Mouse (Mus musculus) forebrain, embryonic 15.5 days (tissue): Measurements from ENCODE around the gene Ccdc73. TPM values are rescaled to one million over a fixed set of nuclear protein-coding genes. Genes with fewer than 3 reads are reported as not detected.

Source experiments
- ATAC-seq: fragments of 200-750 bp; cut with Nextera tagmentation; replicated peaks from 2 replicates; pipeline ENCODE4 v1.8.0; 2017; ENCODE audit warnings: mild to moderate bottlenecking, moderate TSS enrichment, moderate library complexity
- H3K27ac ChIP-seq: fragments of 300-500 bp; sonication (generic); replicated peaks from 2 replicates; pipeline ENCODE4 v1.5.1; 2015; ENCODE audit warnings: mild to moderate bottlenecking, inconsistent platforms
- H3K27me3 ChIP-seq: fragments of 300-500 bp; sonication (generic); 2 replicates; pipeline ENCODE4 v1.6.1; 2015; ENCODE audit warnings: inconsistent platforms
- H3K36me3 ChIP-seq: fragments of 300-500 bp; sonication (generic); 2 replicates; pipeline ENCODE4 v1.6.1; 2015; ENCODE audit warnings: mild to moderate bottlenecking, inconsistent platforms
- H3K4me1 ChIP-seq: fragments of 300-500 bp; sonication (generic); 2 replicates; pipeline ENCODE4 v1.6.1; 2015; ENCODE audit warnings: inconsistent platforms
- H3K4me2 ChIP-seq: fragments of 300-500 bp; sonication (generic); replicated peaks from 2 replicates; pipeline ENCODE4 v1.6.1; 2015; ENCODE audit warnings: mild to moderate bottlenecking, inconsistent platforms
- H3K4me3 ChIP-seq: fragments of 300-500 bp; sonication (generic); 2 replicates; pipeline ENCODE4 v1.5.1; 2015; ENCODE audit warnings: mild to moderate bottlenecking, inconsistent platforms
- H3K9ac ChIP-seq: fragments of 300-500 bp; sonication (generic); replicated peaks from 2 replicates; pipeline ENCODE4 v1.6.1; 2015; ENCODE audit warnings: mild to moderate bottlenecking, inconsistent platforms
- H3K9me3 ChIP-seq: fragments of 300-500 bp; sonication (generic); 2 replicates; pipeline ENCODE4 v1.6.1; 2016; ENCODE audit warnings: inconsistent platforms
- WGBS: fragments of 180-500 bp; shearing (Covaris S2); methylation state at CpG from one replicate; pipeline ENCODE4 v1.1.7; 2015; ENCODE audit warnings: mixed read lengths; 5-methylcytosine and 5-hydroxymethylcytosine counted together
- polyA plus RNA-seq: library from polyadenylated mRNA; unstranded; fragments of >200 nt; fragmentation: Nextera tagmentation; extraction: Ambion mirVana; gene quantifications from 2 replicates; pipeline ENCODE4 v1.2.1, GENCODE M21; 2015

The Ccdc73 gene
- polyA plus RNA-seq, 1 experiment from 2014 or later: 6.6 TPM

- no peak overlapping the region for H3K4me3 ChIP-seq
Measured at GRCm38 (mm10) chr2:105036401-105037070, 168.9 kb downstream of the Ccdc73 start.

DNA sequence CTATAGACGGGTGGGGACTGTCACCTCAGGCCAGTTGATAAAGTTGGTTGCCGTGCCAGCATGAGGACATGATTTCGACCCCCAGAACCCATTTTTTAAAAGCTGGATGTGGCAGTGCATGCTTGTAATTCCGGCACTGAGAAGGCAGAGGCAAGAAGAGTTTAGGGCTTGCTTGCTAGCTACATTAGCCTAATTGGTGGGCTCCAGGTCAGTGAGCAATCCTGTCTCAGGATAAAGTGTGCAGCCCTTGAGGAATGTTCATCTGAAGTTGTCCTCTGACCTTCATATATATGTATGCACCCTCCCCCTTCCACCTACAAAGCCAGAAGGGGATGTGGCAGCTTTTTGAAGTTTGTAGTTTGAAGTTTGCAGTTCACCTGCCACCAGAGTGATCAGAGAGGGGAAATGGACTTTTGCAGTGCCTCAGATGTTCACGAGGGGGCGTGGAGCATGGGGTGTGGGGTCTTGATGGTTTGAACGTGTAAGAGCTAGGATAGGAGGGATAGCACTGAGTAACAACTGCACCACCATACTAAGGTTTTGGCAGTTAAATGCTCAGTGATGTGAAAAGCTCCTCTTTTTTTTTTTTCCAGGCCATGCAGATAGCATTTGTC is 170.5 kb downstream of the Ccdc73 start:
- 83% methylated on average over 7 of the region's 7 CpGs for WGBS
- Histone ChIP-seq H3K27me3 (no peaks in the 10 kb centered on the region), H3K4me3 (no peak overlapping the region), H3K27ac (no peak overlapping the region), H3K36me3 (no peaks in the 10 kb centered on the region), H3K9me3 (no peaks in the 10 kb centered on the region), H3K4me1 (no peaks in the 10 kb centered on the region), H3K9ac (no peak overlapping the region), H3K4me2 (no peak overlapping the region)
- no peak for ATAC-seq

More at GRCm38 (mm10) chr2:105036401-105037070, 168.9 kb downstream of the Ccdc73 start:
- Histone ChIP-seq H3K27me3 (no peaks in the 10 kb centered on the region), H3K9ac (no peak overlapping the region), H3K36me3 (no peaks in the 10 kb centered on the region), H3K4me2 (no peak overlapping the region), H3K4me1 (no peaks in the 10 kb centered on the region), H3K9me3 (no peaks in the 10 kb centered on the region), H3K27ac (no peak overlapping the region)
- 51% methylated on average over 11 of the region's 11 CpGs for WGBS
- ATAC-seq: no peak

DNA sequence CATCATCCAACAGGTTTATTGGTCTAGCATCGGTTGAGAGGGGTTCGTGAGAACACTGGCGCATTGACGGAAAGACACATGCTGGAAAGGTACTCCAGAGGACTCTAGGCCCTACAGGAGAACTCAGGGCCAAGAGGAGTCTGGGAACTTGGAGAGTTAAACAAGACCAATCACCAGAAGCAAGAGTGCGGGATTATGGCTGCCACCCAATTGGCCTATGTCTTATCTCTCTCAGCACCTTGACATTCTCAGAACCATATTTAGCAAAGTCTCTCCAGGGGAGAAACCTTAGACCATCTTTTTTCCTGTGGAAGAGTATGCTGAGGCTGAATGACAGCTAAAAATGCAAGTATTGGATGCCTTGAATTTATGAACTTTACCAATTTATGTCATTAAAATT is 171.3 kb downstream of the Ccdc73 start:
- ATAC-seq: no peak
- Histone ChIP-seq H3K36me3 (no peaks in the 10 kb centered on the region), H3K9ac (no peak overlapping the region), H3K27me3 (no peaks in the 10 kb centered on the region), H3K4me3 (no peak overlapping the region), H3K9me3 (no peaks in the 10 kb centered on the region), H3K4me2 (no peak overlapping the region), H3K27ac (no peak overlapping the region), H3K4me1 (no peaks in the 10 kb centered on the region)
- WGBS: 96% methylated on average over 5 of the region's 5 CpGs

GRCm38 (mm10) chr2:105040859-105041258 is 173.3 kb downstream of the Ccdc73 start:
- Histone ChIP-seq H3K27me3 (no peaks in the 10 kb centered on the region), H3K4me2 (no peak overlapping the region), H3K4me1 (no peaks in the 10 kb centered on the region), H3K9me3 (no peaks in the 10 kb centered on the region), H3K36me3 (no peaks in the 10 kb centered on the region), H3K4me3 (no peak overlapping the region), H3K9ac (no peak overlapping the region), H3K27ac (no peak overlapping the region)
- 79% methylated on average over 4 of the region's 4 CpGs for WGBS
- no peak for ATAC-seq

- H3K27me3 ChIP-seq: no peaks in the 10 kb centered on the region
- WGBS: 65% methylated on average over 4 of the region's 4 CpGs
- H3K9me3 ChIP-seq: no peaks in the 10 kb centered on the region
- no peaks in the 10 kb centered on the region for H3K36me3 ChIP-seq
- ATAC-seq: no peak
- H3K27ac ChIP-seq: no peak overlapping the region
- no peaks in the 10 kb centered on the region for H3K4me1 ChIP-seq
- no peak overlapping the region for H3K4me2 ChIP-seq
- H3K9ac ChIP-seq: no peak overlapping the region
- H3K4me3 ChIP-seq: no peak overlapping the region
Measured at GRCm38 (mm10) chr2:105043152-105043551, 175.5 kb downstream of the Ccdc73 start.

DNA sequence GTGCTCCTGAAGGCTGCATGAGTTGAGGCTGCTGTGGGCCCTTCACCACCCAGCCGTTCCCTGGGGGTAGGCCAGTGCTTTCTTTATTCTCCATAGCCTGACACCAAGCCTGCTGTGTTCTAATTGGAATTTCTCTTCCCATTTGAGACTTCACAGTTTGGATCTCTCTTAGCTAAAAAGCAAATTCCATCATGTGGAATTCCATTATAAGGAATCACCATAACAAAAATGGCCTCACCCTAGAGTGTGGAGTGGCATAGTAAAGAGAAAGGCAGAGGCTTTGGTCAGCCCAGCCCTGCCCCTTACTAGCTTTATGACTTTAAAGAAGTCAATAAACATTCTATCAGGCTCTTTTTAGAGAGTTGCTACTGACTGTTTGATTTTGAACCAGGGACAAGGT is 180.7 kb downstream of the Ccdc73 start:
- H3K27ac ChIP-seq: no peak overlapping the region
- H3K9me3 ChIP-seq: no peaks in the 10 kb centered on the region
- no peak overlapping the region for H3K4me2 ChIP-seq
- H3K4me1 ChIP-seq: no peaks in the 10 kb centered on the region
- H3K4me3 ChIP-seq: no peak overlapping the region
- no peaks in the 10 kb centered on the region for H3K36me3 ChIP-seq
- 44% methylated on average over 1 of the region's 1 CpGs for WGBS
- no peaks in the 10 kb centered on the region; the same call in 1 of the 2 replicates for H3K27me3 ChIP-seq
- ATAC-seq: no peak
- H3K9ac ChIP-seq: no peak overlapping the region

DNA sequence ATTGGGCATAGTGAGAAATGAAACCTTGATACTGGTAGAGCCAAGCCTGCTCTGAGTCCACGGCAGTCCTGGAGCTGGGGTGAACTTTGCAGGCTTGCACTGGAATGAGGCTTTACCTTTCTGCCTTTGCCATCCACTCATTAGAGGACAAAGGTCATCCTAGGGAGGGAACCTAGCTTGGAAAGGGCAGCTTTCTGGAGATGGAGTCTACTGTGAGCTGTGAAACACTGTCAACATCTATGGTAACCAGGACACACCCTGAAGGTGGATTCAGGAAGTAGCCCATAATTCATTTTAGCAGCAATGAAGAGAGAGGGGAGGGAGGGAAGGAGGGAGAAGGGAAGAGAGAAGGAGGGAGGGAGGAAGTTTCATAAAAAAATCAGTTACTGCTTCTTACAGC is 187.9 kb downstream of the Ccdc73 start:
- Histone ChIP-seq H3K27me3 (no peaks in the 10 kb centered on the region; the same call in 1 of the 2 replicates), H3K4me1 (no peaks in the 10 kb centered on the region), H3K36me3 (no peaks in the 10 kb centered on the region), H3K4me3 (no peak overlapping the region), H3K9ac (no peak overlapping the region), H3K9me3 (no peaks in the 10 kb centered on the region), H3K27ac (no peak overlapping the region), H3K4me2 (no peak overlapping the region)
- ATAC-seq: no peak
- whole genome bisulfite sequencing: 85% methylated on average over 1 of the region's 1 CpGs

GRCm38 (mm10) chr2:105058577-105059116 is 191.0 kb downstream of the Ccdc73 start:
- Histone ChIP-seq H3K4me1 (no peaks in the 10 kb centered on the region), H3K27ac (no peak overlapping the region), H3K4me2 (no peak overlapping the region), H3K4me3 (no peak overlapping the region), H3K9ac (no peak overlapping the region), H3K36me3 (no peaks in the 10 kb centered on the region), H3K27me3 (no peaks in the 10 kb centered on the region), H3K9me3 (no peaks in the 10 kb centered on the region)
- WGBS: 84% methylated on average over 7 of the region's 7 CpGs
- no peak for ATAC-seq

- Histone ChIP-seq H3K9ac (no peak overlapping the region), H3K4me3 (no peak overlapping the region), H3K27ac (no peak overlapping the region), H3K36me3 (no peaks in the 10 kb centered on the region), H3K4me1 (no peaks in the 10 kb centered on the region), H3K4me2 (no peak overlapping the region), H3K27me3 (no peaks in the 10 kb centered on the region), H3K9me3 (no peaks in the 10 kb centered on the region)
- WGBS: 49% methylated on average over 7 of the region's 7 CpGs
- ATAC-seq: no peak
Measured at GRCm38 (mm10) chr2:105062741-105063372, 195.3 kb downstream of the Ccdc73 start.

Other genes starting within 250 kb of the Ccdc73 start
- gene Tcp11l1, start 155.6 kb upstream of the Ccdc73 start, polyA plus RNA-seq: 60.4 and 62.3 TPM in 2 replicates
- gene Pin1rt1, start 151.4 kb upstream of the Ccdc73 start, polyA plus RNA-seq: 0.24 TPM in 1 of 2 replicates, not detected in the other
- 2.0 and 2.8 TPM in 2 replicates for gene Depdc7, start 124.9 kb upstream of the Ccdc73 start, polyA plus RNA-seq
- 11.9 and 12.1 TPM in 2 replicates for gene Qser1, start 51.0 kb upstream of the Ccdc73 start, polyA plus RNA-seq
- gene Prrg4, start 17.9 kb upstream of the Ccdc73 start, polyA plus RNA-seq: 0.37 and 0.39 TPM in 2 replicates
- gene Eif3m, start 149.3 kb downstream of the Ccdc73 start, polyA plus RNA-seq: 199 and 201 TPM in 2 replicates
- gene Gm11060, start 224.2 kb downstream of the Ccdc73 start, polyA plus RNA-seq: not detected in 2 replicates